Mouse (Mus musculus): ENCODE data around the gene Cep290. TPM values are rescaled to one million over a fixed set of nuclear protein-coding genes. Genes with fewer than 3 reads are reported as not detected.

Cep290 gene
- polyA plus RNA-seq, 1 experiment from 2014 or later, result 5.7 TPM

DNA sequence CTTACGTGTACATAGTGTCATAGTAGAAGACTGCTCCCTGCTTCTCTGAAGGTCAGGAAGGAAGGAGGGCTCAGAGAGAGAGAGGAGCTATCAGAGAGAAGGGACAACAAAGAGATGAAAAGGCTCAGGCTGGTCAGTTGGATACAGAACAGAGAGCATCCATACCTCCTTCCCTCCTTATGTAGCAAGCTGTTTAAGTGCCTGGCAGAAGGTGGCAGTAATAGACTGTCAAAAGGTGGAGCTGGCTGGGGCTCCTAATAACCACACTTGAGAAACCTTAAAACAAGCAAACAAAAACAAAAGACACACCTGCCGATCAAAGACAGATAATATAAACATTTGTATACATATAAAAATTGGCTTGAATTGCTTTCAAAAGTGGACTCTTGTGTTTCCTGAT lies 116.9 kb downstream of the Cep290 start:
- Histone ChIP-seq H3K27ac (replicated peaks) (no peak overlapping the region), H3K4me3 (no peak overlapping the region)
- 71% methylated on average over 2 of the region's 2 CpGs for WGBS

GRCm38 (mm10) chr10:100617233-100617903 lies 130.0 kb downstream of the Cep290 start:
- Histone ChIP-seq H3K4me1 (replicated peaks) (no peaks in the 10 kb centered on the region), H3K4me2 (no peak overlapping the region), H3K9me3 (no peaks in the 10 kb centered on the region), H3K4me3 (no peak overlapping the region), H3K9ac (no peak overlapping the region), H3K27ac (replicated peaks) (no peak overlapping the region), H3K27me3 (no peaks in the 10 kb centered on the region), H3K36me3 (no peaks in the 10 kb centered on the region)
- 65% methylated on average over 6 of the region's 6 CpGs for WGBS
- ATAC-seq (ENCODE audit: low read depth), result no peak

More for the DNA sequence above, 116.9 kb downstream of the Cep290 start:
- H3K36me3 ChIP-seq, result no peaks in the 10 kb centered on the region
- H3K4me1 ChIP-seq (replicated peaks), result no peaks in the 10 kb centered on the region
- peak; percentile 74; the same call in 1 of the 2 replicates for ATAC-seq (ENCODE audit: low read depth)
- no peaks in the 10 kb centered on the region for H3K27me3 ChIP-seq
- H3K9me3 ChIP-seq, result no peaks in the 10 kb centered on the region
- H3K9ac ChIP-seq, result no peak overlapping the region
- H3K4me2 ChIP-seq, result no peak overlapping the region

GRCm38 (mm10) chr10:100619474-100619873 lies 132.1 kb downstream of the Cep290 start:
- WGBS, result 89% methylated on average over 7 of the region's 7 CpGs
- no peak for ATAC-seq (ENCODE audit: low read depth)
- no peaks in the 10 kb centered on the region for H3K9me3 ChIP-seq
- H3K36me3 ChIP-seq, result no peaks in the 10 kb centered on the region
- H3K27ac ChIP-seq (replicated peaks), result no peak overlapping the region
- no peak overlapping the region for H3K4me2 ChIP-seq
- no peaks in the 10 kb centered on the region for H3K4me1 ChIP-seq (replicated peaks)
- no peak overlapping the region for H3K4me3 ChIP-seq
- H3K27me3 ChIP-seq, result no peaks in the 10 kb centered on the region
- no peak overlapping the region for H3K9ac ChIP-seq

GRCm38 (mm10) chr10:100620040-100620439 lies 132.7 kb downstream of the Cep290 start:
- no peak for ATAC-seq (ENCODE audit: low read depth)
- WGBS, result 94% methylated on average over 12 of the region's 12 CpGs
- H3K27me3 ChIP-seq, result no peaks in the 10 kb centered on the region
- H3K27ac ChIP-seq (replicated peaks), result no peak overlapping the region
- H3K9ac ChIP-seq, result no peak overlapping the region
- H3K4me3 ChIP-seq, result no peak overlapping the region
- no peak overlapping the region for H3K4me2 ChIP-seq
- no peaks in the 10 kb centered on the region for H3K4me1 ChIP-seq (replicated peaks)
- no peaks in the 10 kb centered on the region for H3K9me3 ChIP-seq
- H3K36me3 ChIP-seq, result no peaks in the 10 kb centered on the region

DNA sequence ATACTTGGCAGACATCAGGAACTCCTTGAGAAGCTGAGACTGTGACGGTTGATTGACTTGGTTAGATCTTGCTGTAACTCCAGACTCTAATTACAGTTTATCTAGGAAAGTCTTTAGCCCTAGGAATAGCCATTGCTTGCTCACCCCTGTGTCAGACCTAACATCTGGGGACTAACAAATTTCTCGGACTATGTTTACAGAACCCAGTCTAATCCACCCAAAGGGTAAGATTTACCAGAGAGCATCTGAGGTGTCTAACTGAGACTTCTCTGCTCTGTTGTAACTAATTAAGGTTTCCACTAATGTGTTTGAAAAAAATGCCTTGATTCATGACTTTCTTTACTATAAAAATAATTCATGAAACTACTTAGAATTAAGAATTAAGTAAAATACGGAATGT lies 135.1 kb downstream of the Cep290 start:
- Histone ChIP-seq H3K4me1 (replicated peaks) (no peaks in the 10 kb centered on the region), H3K4me2 (no peak overlapping the region), H3K4me3 (no peak overlapping the region), H3K27ac (replicated peaks) (no peak overlapping the region), H3K36me3 (no peaks in the 10 kb centered on the region), H3K27me3 (no peaks in the 10 kb centered on the region), H3K9me3 (no peaks in the 10 kb centered on the region), H3K9ac (no peak overlapping the region)
- no peak for ATAC-seq (ENCODE audit: low read depth)
- WGBS, result 82% methylated on average over 3 of the region's 3 CpGs

Other genes with a start within 250 kb of the Cep290 start
- gene Gm4301, start 151.9 kb upstream of the Cep290 start, polyA plus RNA-seq (2015; fragmentation: Nextera tagmentation; extraction: Ambion mirVana), result not detected in 2 replicates
- gene Gm4302, start 146.7 kb upstream of the Cep290 start, polyA plus RNA-seq (2015; fragmentation: Nextera tagmentation; extraction: Ambion mirVana), result not detected in 2 replicates
- gene Gm4303, start 141.6 kb upstream of the Cep290 start, polyA plus RNA-seq (2015; fragmentation: Nextera tagmentation; extraction: Ambion mirVana), result not detected in 2 replicates
- not detected in 2 replicates for gene Gm4305, start 136.5 kb upstream of the Cep290 start, polyA plus RNA-seq (2015; fragmentation: Nextera tagmentation; extraction: Ambion mirVana)
- not detected in 2 replicates for gene Gm4307, start 126.2 kb upstream of the Cep290 start, polyA plus RNA-seq (2015; fragmentation: Nextera tagmentation; extraction: Ambion mirVana)
- not detected in 2 replicates for gene Gm4312, start 105.0 kb upstream of the Cep290 start, polyA plus RNA-seq (2015; fragmentation: Nextera tagmentation; extraction: Ambion mirVana)
- gene Tmtc3, start 208 bp upstream of the Cep290 start, polyA plus RNA-seq (2015; fragmentation: Nextera tagmentation; extraction: Ambion mirVana), result 12.8 and 13.0 TPM in 2 replicates
- gene 4930430F08Rik, start 102.9 kb downstream of the Cep290 start, polyA plus RNA-seq (2015; fragmentation: Nextera tagmentation; extraction: Ambion mirVana), result 12.3 and 12.8 TPM in 2 replicates
- 0.36 and 0.47 TPM in 2 replicates for gene 1700017N19Rik, start 102.9 kb downstream of the Cep290 start, polyA plus RNA-seq (2015; fragmentation: Nextera tagmentation; extraction: Ambion mirVana)

Measured in neural tube, embryonic 13.5 days (tissue).